In genomic region chr14:33240400-33240799, GRCm38 (mm10) we compare ENCODE assay signal across 21 mouse cellular contexts. TPM values are rescaled to one million over a fixed set of nuclear protein-coding genes. Genes with fewer than 3 reads are reported as not detected.
DNase-seq lines count a peak whose midpoint lies in the region; ATAC-seq and TF ChIP-seq lines count a peak whose summit lies in the region.
"Had no signal": no experiment of that assay in that cellular context is flagged by ENCODE, and none has a peak within 500 bp of the region (broad histone marks: within the 10 kb centered on the region; RNA-seq: fewer than 3 reads in every experiment).

No protein-coding gene starts in this region.

- no peak overlapping the region for H3K9ac ChIP-seq in forebrain, embryonic 13.5 days
- H3K9ac ChIP-seq: embryonic facial prominence, embryonic 15.5 days; forebrain, embryonic 15.5 days; hindbrain, embryonic 13.5 days had no signal

- peak; percentile 14 for DNase-seq in kidney, adult 2 months
- no peak for DNase-seq in kidney, postnatal 36 days
- DNase-seq in embryo, embryonic 11 days = no peak
- DNase-seq: adrenal gland, adult 2 months; adrenal gland, postnatal 25 days; cerebellum, adult 11-12 months; cerebellum, adult 9-10 months; cerebellum, postnatal 25 days; gastrocnemius, postnatal 10 days; heart, postnatal 10 days had no signal

- peak; percentile 56 for ATAC-seq in megakaryocyte progenitor cell, adult 5-6 weeks (replicated peaks; ENCODE audit: poor library complexity)
- no peak for ATAC-seq in forebrain, embryonic 13.5 days
- ATAC-seq: forebrain, embryonic 15.5 days; hindbrain, postnatal 0 days had no signal

- TF ChIP-seq POLR2A in kidney, adult 2 months (IDR thresholded peaks at IDR 0.05; ENCODE audit: low read depth, low read length) = no peak
- no peak for TF ChIP-seq POLR2A in bone marrow macrophage, adult 2 months (IDR thresholded peaks at IDR 0.05; ENCODE audit: borderline replicate concordance, low read depth, low read length)
- TF ChIP-seq POLR2A in cortical plate, adult 2 months (IDR thresholded peaks at IDR 0.05; ENCODE audit: extremely low read depth, insufficient read depth, low read length) = no peak

- no peak overlapping the region for H3K4me3 ChIP-seq in kidney, adult 2 months (ENCODE audit: insufficient read depth, low read depth, low read length)
- H3K4me3 ChIP-seq in bone marrow macrophage, adult 2 months (ENCODE audit: insufficient read depth, low read length) = no peak overlapping the region
- H3K4me3 ChIP-seq in cortical plate, adult 2 months (ENCODE audit: insufficient read depth, low read length) = no peak overlapping the region
- no peak overlapping the region for H3K4me3 ChIP-seq in forebrain, embryonic 13.5 days
- H3K4me3 ChIP-seq: embryonic facial prominence, embryonic 15.5 days; erythroblast, embryonic 14.5 days; forebrain, embryonic 10.5 days; forebrain, embryonic 15.5 days; hindbrain, embryonic 13.5 days had no signal

- H3K27ac ChIP-seq in kidney, adult 2 months (ENCODE audit: insufficient read depth, low read depth, low read length) = no peak overlapping the region
- H3K27ac ChIP-seq in bone marrow macrophage, adult 2 months (ENCODE audit: insufficient read depth, low read depth, low read length) = peak overlapping the region; percentile 81
- H3K27ac ChIP-seq in cortical plate, adult 2 months (ENCODE audit: insufficient read depth, low read length) = peak overlapping the region; percentile 42; the same call in 1 of the 2 replicates
- H3K27ac ChIP-seq in forebrain, embryonic 13.5 days = no peak overlapping the region
- H3K27ac ChIP-seq: embryonic facial prominence, embryonic 15.5 days; forebrain, embryonic 10.5 days; forebrain, embryonic 15.5 days; hindbrain, embryonic 13.5 days; hindbrain, postnatal 0 days had no signal

- H3K4me2 ChIP-seq in forebrain, embryonic 13.5 days = no peak overlapping the region
- H3K4me2 ChIP-seq: embryonic facial prominence, embryonic 15.5 days; forebrain, embryonic 15.5 days; hindbrain, embryonic 13.5 days had no signal

- WGBS in kidney, adult 2 months = 75% methylated on average over 2 of the region's 2 CpGs
- 84% methylated on average over 2 of the region's 2 CpGs for WGBS in forebrain, embryonic 13.5 days

- TF ChIP-seq CTCF in kidney, adult 2 months (conservative IDR thresholded peaks at IDR 0.05; ENCODE audit: insufficient read depth, insufficient read length, low read depth, low read length) = no peak
- no peak for TF ChIP-seq CTCF in bone marrow macrophage, adult 2 months (IDR thresholded peaks at IDR 0.05; ENCODE audit: low read depth, low read length)
- TF ChIP-seq CTCF in cortical plate, adult 2 months (IDR thresholded peaks at IDR 0.05; ENCODE audit: extremely low read depth, insufficient read depth, low read length) = no peak

- no peaks in the 10 kb centered on the region for H3K36me3 ChIP-seq in kidney, adult 2 months (ENCODE audit: control insufficient read depth, insufficient read depth, low read length)
- no peaks in the 10 kb centered on the region for H3K36me3 ChIP-seq in forebrain, embryonic 13.5 days (ENCODE audit: poor library complexity, severe bottlenecking)
- H3K36me3 ChIP-seq: embryonic facial prominence, embryonic 15.5 days; forebrain, embryonic 10.5 days; forebrain, embryonic 15.5 days; hindbrain, embryonic 13.5 days had no signal

- no peaks in the 10 kb centered on the region for H3K27me3 ChIP-seq in kidney, adult 2 months (replicated peaks; ENCODE audit: control insufficient read depth, insufficient read depth, low read length)
- no peaks in the 10 kb centered on the region for H3K27me3 ChIP-seq in forebrain, embryonic 13.5 days
- H3K27me3 ChIP-seq: embryonic facial prominence, embryonic 15.5 days; forebrain, embryonic 15.5 days had no signal

- no peaks in the 10 kb centered on the region for H3K4me1 ChIP-seq in kidney, adult 2 months (ENCODE audit: control insufficient read depth, insufficient read depth, low read length)
- peaks cover 68% of the 10 kb centered on the region for H3K4me1 ChIP-seq in bone marrow macrophage, adult 2 months (ENCODE audit: control insufficient read depth, insufficient read depth, low read length)
- 0 out of 2 replicates have a peak, but pooled peaks cover 2% of the 10 kb centered on the region for H3K4me1 ChIP-seq in cortical plate, adult 2 months (ENCODE audit: control insufficient read depth, insufficient read depth, low read length)
- no peaks in the 10 kb centered on the region for H3K4me1 ChIP-seq in forebrain, embryonic 13.5 days
- H3K4me1 ChIP-seq: embryonic facial prominence, embryonic 15.5 days; forebrain, embryonic 15.5 days; hindbrain, embryonic 13.5 days had no signal

- no peaks in the 10 kb centered on the region for H3K9me3 ChIP-seq in forebrain, embryonic 13.5 days (replicated peaks)
- H3K9me3 ChIP-seq: embryonic facial prominence, embryonic 15.5 days; forebrain, embryonic 10.5 days; forebrain, embryonic 15.5 days; hindbrain, embryonic 13.5 days had no signal

RNA-seq across cellular contexts. Expression of gene Arhgap22, which starts 26.6 kb away (rescaled TPM):
- 9.0 and 15.7 TPM in 2 replicates for polyA plus RNA-seq in kidney, adult 2 months (2012; rRNA removed)
- polyA plus RNA-seq in bone marrow macrophage, adult 2 months (2012; ENCODE audit: insufficient read depth, insufficient read length, missing spikeins) = 39.5 and 39.6 TPM in 2 replicates
- 9.1 and 10.4 TPM in 2 replicates for polyA plus RNA-seq in cortical plate, adult 2 months (2012; rRNA removed)
- 0.22 and 0.35 TPM in 2 replicates for total RNA-seq in megakaryocyte progenitor cell, adult 5-6 weeks (2015)
- total RNA-seq in megakaryocyte progenitor cell, adult 5-6 weeks (2017) = 0.57 and 1.4 TPM in 2 replicates
- 0.59 and 1.1 TPM in 2 replicates for polyA plus RNA-seq in forebrain, embryonic 13.5 days (2015; fragmentation: Nextera tagmentation; extraction: Ambion mirVana)
- total RNA-seq: hematopoietic stem cell, adult 5-6 weeks had no signal

RNA-seq across cellular contexts. Expression of gene Wdfy4, which starts 55.1 kb away (rescaled TPM):
- 1.5 and 4.1 TPM in 2 replicates for polyA plus RNA-seq in kidney, adult 2 months (2012; rRNA removed)
- 39.7 and 40.3 TPM in 2 replicates for polyA plus RNA-seq in bone marrow macrophage, adult 2 months (2012; ENCODE audit: insufficient read depth, insufficient read length, missing spikeins)
- 0.86 and 1.2 TPM in 2 replicates for polyA plus RNA-seq in cortical plate, adult 2 months (2012; rRNA removed)
- total RNA-seq in megakaryocyte progenitor cell, adult 5-6 weeks (2015) = 32.7 and 38.3 TPM in 2 replicates
- total RNA-seq in megakaryocyte progenitor cell, adult 5-6 weeks (2017) = 42.8 and 51.9 TPM in 2 replicates
- 0.01 and 0.23 TPM in 2 replicates for polyA plus RNA-seq in forebrain, embryonic 13.5 days (2015; fragmentation: Nextera tagmentation; extraction: Ambion mirVana)

Comparison
In these comparisons a context has a peak if more than half of its experiments do, and no peak if none do; other contexts are left out.
1. H3K27ac ChIP-seq: peak in bone marrow macrophage, adult 2 months (single experiment) and cortical plate, adult 2 months (single experiment); none in kidney, adult 2 months (single experiment) and forebrain, embryonic 13.5 days (single experiment).